Mouse (Mus musculus) intestine, embryonic 15.5 days (tissue): ENCODE results near the gene Rab34. TPM values are rescaled to one million over a fixed set of nuclear protein-coding genes. Genes with fewer than 3 reads are reported as not detected.

ENCODE experiments used
- ATAC-seq: fragments of 200-750 bp; cut with Nextera tagmentation; 2 replicates; pipeline ENCODE4 v1.8.0; 2017; ENCODE audit warnings: moderate TSS enrichment, moderate library complexity
- H3K27ac ChIP-seq: fragments of 300-500 bp; sonication (generic); 2 replicates; pipeline ENCODE4 v1.5.1; 2015; ENCODE audit warnings: mild to moderate bottlenecking, inconsistent platforms
- H3K27me3 ChIP-seq: fragments of 300-500 bp; sonication (generic); replicated peaks from 2 replicates; pipeline ENCODE4 v1.6.1; 2015; ENCODE audit warnings: inconsistent platforms
- H3K36me3 ChIP-seq: fragments of 300-500 bp; sonication (generic); 2 replicates; pipeline ENCODE4 v1.6.1; 2015; ENCODE audit warnings: inconsistent platforms
- H3K4me1 ChIP-seq: fragments of 300-500 bp; sonication (generic); replicated peaks from 2 replicates; pipeline ENCODE4 v1.6.1; 2015; ENCODE audit warnings: inconsistent platforms
- H3K4me2 ChIP-seq: fragments of 300-500 bp; sonication (generic); replicated peaks from 2 replicates; pipeline ENCODE4 v1.6.1; 2015; ENCODE audit warnings: mild to moderate bottlenecking, inconsistent platforms
- H3K4me3 ChIP-seq: fragments of 300-500 bp; sonication (generic); replicated peaks from 2 replicates; pipeline ENCODE4 v1.5.1; 2015; ENCODE audit warnings: inconsistent platforms
- H3K9ac ChIP-seq: fragments of 300-500 bp; sonication (generic); 2 replicates; pipeline ENCODE4 v1.6.1; 2015; ENCODE audit warnings: inconsistent platforms
- H3K9me3 ChIP-seq: fragments of 300-500 bp; sonication (generic); 2 replicates; pipeline ENCODE4 v1.6.1; 2016; ENCODE audit warnings: inconsistent platforms
- WGBS: fragments of 180-500 bp; shearing (Covaris S2); methylation state at CpG from one replicate; pipeline ENCODE4 v1.1.7; 2015; 5-methylcytosine and 5-hydroxymethylcytosine counted together
- polyA plus RNA-seq: library from polyadenylated mRNA; unstranded; fragments of >200 nt; fragmentation: Nextera tagmentation; extraction: Ambion mirVana; gene quantifications from 2 replicates; pipeline ENCODE4 v1.2.1, GENCODE M21; 2015

Gene Rab34
- polyA plus RNA-seq, 1 experiment from 2014 or later = 91.4 TPM

DNA sequence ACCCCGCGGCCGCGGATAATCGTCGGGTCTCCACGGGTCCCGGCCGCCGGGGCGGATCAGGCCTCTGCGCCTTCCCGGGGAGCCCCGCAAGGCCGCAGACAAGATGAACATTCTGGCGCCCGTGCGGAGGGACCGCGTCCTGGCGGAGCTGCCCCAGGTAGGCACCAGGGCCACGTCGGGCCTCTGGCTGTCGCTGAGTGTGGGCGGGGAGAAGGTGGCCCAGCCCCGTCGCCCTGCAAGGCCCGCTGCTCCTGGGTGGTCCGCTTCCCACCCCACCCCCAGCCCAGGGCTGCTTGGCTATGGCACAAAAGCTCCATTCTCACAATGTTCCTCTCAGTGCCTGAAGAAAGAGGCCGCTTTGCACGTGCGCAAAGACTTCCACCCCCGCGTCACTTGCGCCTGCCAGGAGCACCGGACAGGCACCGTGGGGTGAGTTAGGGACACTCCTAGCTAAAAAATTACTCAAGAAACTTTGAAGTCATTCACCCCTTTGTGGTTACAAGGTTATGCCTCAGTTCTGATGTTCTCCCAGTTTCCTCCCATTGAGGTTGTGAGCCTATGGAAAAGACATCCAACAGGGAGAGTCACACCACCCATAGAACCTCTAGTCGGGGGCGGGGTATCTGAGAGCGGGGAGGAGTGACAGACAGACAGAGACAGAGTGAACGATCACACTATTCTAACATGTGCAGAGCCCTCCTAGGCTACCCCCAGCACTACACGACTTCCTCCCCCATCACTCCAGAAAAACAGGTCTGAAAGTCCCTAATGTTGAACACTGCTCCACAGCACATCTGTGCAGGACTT is 1.2 kb downstream of the Rab34 start:
- WGBS = under 1% methylated on average over 42 of the region's 42 CpGs
- Histone ChIP-seq H3K27ac (peak overlapping the region; percentile 97), H3K4me1 (peaks cover 14% of the 10 kb centered on the region), H3K9me3 (no peaks in the 10 kb centered on the region), H3K4me3 (peak overlapping the region; percentile 69), H3K27me3 (no peaks in the 10 kb centered on the region), H3K4me2 (peak overlapping the region; percentile 72), H3K9ac (peak overlapping the region; percentile 70), H3K36me3 (peaks cover 14% of the 10 kb centered on the region; the same call in 1 of the 2 replicates)
- ATAC-seq = peak; percentile 82

DNA sequence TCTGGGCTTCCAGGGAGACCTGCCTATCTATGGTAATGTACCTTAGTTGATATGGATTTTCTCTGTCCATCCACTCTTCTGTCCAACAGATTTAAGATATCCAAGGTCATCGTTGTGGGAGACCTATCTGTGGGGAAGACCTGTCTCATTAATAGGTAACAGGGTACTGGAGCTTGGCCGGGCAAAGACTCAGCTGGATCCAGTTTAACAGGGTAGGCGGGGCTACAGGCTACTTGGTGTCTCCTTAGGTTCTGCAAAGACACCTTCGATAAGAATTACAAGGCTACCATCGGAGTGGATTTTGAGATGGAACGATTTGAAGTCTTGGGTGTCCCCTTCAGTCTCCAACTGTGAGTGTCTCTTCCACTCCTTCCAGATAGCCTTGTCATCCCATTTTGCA is 1.8 kb downstream of the Rab34 start:
- H3K9me3 ChIP-seq = no peaks in the 10 kb centered on the region
- H3K36me3 ChIP-seq = peaks cover 14% of the 10 kb centered on the region; the same call in 1 of the 2 replicates
- peak overlapping the region; percentile 70; the same call in 1 of the 2 replicates for H3K9ac ChIP-seq
- H3K4me1 ChIP-seq = peaks cover 19% of the 10 kb centered on the region
- no peak for ATAC-seq
- peak overlapping the region; percentile 72 for H3K4me2 ChIP-seq
- peak overlapping the region; percentile 69 for H3K4me3 ChIP-seq
- no peaks in the 10 kb centered on the region for H3K27me3 ChIP-seq
- peak overlapping the region; percentile 97; the same call in 1 of the 2 replicates for H3K27ac ChIP-seq
- 50% methylated on average over 6 of the region's 6 CpGs for WGBS

DNA sequence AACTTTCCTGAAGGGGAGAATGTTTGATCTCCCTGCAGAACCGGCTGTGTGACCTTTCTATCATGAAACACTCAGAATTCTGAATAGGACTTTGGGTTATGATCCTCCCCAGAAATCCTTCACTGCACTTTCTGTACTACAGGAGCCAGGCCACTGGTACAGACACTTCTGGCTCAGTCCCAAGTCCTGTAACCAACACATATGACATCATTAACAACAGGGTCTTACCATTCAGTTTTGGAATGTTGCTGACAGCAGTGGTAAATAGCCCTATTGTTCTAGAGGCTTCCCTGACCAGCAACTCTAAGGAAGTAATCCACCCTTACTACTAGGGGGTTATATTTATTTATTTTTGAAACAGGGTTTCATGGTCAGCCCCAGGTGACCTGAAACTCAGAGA is 4.9 kb downstream of the Rab34 start, which contains the start of gene Proca1:
Proca1 (plus strand) TSS at position 280 of the 400 bp plus-strand sequence.
- Histone ChIP-seq H3K9ac (no peak within 1 kb of the TSS), H3K36me3 (peaks cover 14% of the 10 kb centered on the region; the same call in 1 of the 2 replicates), H3K27me3 (no peaks in the 10 kb centered on the region), H3K4me3 (peak within 1 kb of the TSS; percentile 50; the same call in 1 of the 2 replicates), H3K4me2 (peak within 1 kb of the TSS; percentile 67), H3K27ac (no peak within 1 kb of the TSS), H3K9me3 (no peaks in the 10 kb centered on the region), H3K4me1 (peaks cover 22% of the 10 kb centered on the region)
- 50% methylated on average over 1 of the region's 1 CpGs for WGBS
- no peak for ATAC-seq

DNA sequence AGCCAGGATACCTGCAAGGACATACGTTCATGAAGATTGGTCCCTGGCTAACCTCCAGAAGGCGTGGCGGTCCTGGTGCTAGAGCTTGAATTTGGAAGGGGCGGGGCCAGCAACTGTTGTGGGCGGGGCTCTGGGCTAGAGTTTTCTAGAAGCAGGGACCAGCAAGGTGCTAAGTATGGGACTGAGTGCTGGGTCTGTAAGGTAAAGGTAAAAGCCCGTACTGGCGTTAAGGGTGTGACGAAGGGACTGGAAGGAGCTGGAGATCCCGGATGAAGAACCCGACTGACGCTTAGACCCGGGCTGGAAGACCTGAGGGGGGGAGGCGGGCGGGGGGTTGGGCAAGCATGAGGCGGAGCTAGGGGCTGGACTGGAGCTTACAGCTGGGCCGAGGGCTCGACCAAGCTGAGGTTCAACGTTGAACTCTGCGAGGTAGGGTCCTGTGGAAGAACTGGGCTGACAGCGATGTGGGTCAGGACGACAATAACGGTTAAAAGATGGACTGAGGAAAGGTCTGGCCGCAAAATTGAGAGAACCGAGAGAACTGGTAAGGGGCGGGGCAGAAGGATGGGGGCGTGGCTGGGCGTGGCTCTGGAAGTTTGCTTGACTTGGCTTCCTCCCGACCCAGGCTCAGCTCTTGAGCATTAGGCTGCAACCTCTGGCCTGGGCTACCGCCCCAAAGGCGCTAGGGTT is 6.3 kb downstream of the Rab34 start:
- Histone ChIP-seq H3K9ac (peak overlapping the region; percentile 38), H3K4me3 (peak overlapping the region; percentile 50), H3K4me1 (peaks cover 19% of the 10 kb centered on the region), H3K36me3 (peaks cover 14% of the 10 kb centered on the region; the same call in 1 of the 2 replicates), H3K9me3 (no peaks in the 10 kb centered on the region), H3K4me2 (peak overlapping the region; percentile 67), H3K27ac (no peak overlapping the region; the same call in 1 of the 2 replicates), H3K27me3 (no peaks in the 10 kb centered on the region)
- ATAC-seq = peak; percentile 86
- 4% methylated on average over 30 of the region's 30 CpGs for WGBS

DNA sequence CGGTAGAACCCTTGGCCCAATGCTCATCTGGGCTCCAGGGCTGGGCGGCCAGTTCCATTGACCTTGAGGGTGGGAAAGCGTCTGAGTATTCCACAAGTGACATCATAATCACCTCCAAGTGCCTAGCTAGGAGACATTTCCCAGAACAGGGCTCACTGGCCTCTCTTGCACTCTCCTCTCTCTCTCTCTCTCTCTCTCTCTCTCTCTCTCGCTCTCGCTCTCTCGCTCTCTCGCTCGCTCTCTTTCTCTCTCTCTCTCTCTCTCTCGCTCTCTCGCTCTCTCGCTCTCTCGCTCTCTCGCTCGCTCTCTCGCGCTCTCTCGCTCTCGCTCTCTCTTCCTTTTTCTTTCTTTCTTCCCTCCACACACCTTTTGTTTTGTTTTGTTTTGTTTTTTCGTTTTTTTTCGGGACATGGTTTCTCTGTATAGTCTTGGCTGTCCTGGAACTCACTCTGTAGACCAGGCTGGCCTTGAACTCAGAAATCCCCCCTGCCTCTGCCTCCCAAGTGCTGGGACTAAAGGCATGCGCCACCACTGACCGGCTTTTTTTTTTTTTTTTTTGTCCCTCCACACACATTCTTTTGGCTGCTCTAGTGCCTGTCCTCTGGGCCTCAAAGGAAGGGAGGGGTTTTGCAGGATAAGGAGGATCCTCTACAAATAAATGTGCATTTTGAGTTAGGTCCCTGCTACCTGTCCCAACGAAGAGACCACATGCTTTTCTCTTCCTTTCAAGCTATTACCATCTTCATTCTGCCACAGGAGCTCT is 7.1 kb downstream of the Rab34 start:
- H3K9me3 ChIP-seq = no peaks in the 10 kb centered on the region
- H3K36me3 ChIP-seq = peaks cover 14% of the 10 kb centered on the region; the same call in 1 of the 2 replicates
- peak overlapping the region; percentile 67 for H3K4me2 ChIP-seq
- WGBS = 54% methylated on average over 23 of the region's 23 CpGs
- H3K4me1 ChIP-seq = peaks cover 14% of the 10 kb centered on the region
- peak overlapping the region; percentile 38 for H3K9ac ChIP-seq
- ATAC-seq = no peak; the same call in 1 of the 2 replicates
- no peak overlapping the region; the same call in 1 of the 2 replicates for H3K27ac ChIP-seq
- H3K27me3 ChIP-seq = no peaks in the 10 kb centered on the region
- peak overlapping the region; percentile 50 for H3K4me3 ChIP-seq

DNA sequence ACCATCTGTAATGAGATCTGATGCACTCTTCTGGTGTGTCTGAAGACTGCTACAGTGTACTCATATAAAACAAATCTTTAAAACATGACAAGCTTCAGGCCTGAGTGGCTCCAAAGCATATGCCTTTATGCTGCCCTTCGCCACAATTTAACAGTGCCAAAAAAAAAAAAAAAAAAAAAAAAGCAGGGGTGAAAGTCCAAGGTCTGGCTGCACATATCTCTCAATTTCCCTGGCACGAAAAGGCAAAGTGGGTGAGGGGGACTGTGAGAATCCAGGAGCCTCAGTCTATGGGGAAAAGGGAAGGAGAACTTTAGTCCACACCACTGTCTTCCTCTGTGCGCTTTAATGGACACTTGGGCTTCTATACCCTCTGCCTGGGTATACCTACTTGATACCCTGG is 14.1 kb downstream of the Rab34 start:
- peaks cover 15% of the 10 kb centered on the region; the same call in 1 of the 2 replicates for H3K4me1 ChIP-seq
- ATAC-seq = no peak
- WGBS = 76% methylated on average over 3 of the region's 3 CpGs
- H3K4me2 ChIP-seq = no peak overlapping the region
- H3K27me3 ChIP-seq = no peaks in the 10 kb centered on the region
- H3K27ac ChIP-seq = no peak overlapping the region
- H3K9ac ChIP-seq = no peak overlapping the region
- no peak overlapping the region for H3K4me3 ChIP-seq
- H3K9me3 ChIP-seq = no peaks in the 10 kb centered on the region
- H3K36me3 ChIP-seq = peaks cover 22% of the 10 kb centered on the region

DNA sequence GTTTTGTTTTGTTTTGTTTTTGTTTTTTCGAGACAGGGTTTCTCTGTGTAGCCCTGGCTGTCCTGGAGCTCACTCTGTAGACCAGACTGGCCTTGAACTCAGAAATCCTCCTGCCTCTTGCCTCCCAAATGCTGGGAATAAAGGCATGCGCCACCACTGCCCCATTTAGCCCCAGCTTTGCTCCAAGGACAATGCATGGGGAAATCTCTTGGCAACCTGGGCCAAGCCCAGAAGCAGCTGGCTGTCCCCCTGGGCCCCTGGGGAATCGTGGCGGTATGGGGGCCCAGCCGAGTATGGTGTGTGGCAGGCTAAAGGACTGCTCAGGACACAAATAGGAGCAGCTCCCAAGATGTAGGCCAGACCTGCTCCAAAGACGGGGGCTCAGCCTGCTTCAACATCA is 16.1 kb downstream of the Rab34 start:
- H3K36me3 ChIP-seq = peaks cover 40% of the 10 kb centered on the region
- H3K27ac ChIP-seq = no peak overlapping the region
- 88% methylated on average over 6 of the region's 6 CpGs for WGBS
- H3K27me3 ChIP-seq = no peaks in the 10 kb centered on the region
- no peak overlapping the region for H3K4me2 ChIP-seq
- H3K9ac ChIP-seq = no peak overlapping the region
- H3K9me3 ChIP-seq = no peaks in the 10 kb centered on the region
- no peak for ATAC-seq
- peaks cover 15% of the 10 kb centered on the region; the same call in 1 of the 2 replicates for H3K4me1 ChIP-seq
- H3K4me3 ChIP-seq = no peak overlapping the region

DNA sequence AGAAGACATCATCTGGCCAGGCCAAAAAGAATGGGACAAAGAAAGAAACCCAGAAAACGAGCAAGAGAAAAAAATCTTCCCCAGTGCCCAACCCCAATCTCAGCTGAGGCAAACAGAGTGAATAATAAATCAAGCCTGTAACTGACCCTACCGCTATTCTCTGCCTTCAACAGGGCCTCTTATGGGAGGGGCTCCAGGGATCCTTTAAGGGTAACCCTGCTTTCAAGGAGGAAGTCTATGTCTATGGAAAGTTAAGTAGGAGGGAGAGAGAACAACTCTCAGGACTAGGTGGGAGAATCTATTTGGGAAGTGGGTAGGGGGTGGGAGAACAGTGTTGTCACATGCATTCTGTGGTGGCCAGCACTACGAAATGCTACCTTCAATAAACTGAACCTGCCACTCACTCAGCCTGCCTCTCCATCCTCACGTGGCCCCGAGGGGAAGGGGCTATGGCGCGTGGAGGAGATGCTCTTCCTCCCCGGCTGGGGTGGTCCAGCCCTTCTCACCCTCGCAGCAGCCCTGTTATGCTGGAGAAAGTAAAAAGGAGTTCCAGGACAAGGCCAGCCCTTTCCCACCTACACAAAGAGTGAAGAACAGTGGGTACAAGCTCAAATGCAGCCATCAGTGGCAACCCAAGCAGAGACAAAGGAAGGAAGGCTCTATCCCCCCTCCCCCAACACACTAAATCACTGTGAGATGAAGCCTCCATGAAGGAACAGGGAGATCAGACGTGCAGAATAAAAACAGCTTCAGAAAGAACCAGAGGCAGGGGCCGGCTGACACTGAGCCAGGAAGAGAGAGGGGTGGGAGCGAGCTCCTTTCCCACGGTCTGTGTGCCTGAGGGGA is 17.4 kb downstream of the Rab34 start:
- Histone ChIP-seq H3K4me3 (no peak overlapping the region), H3K27me3 (no peaks in the 10 kb centered on the region), H3K4me2 (no peak overlapping the region), H3K9me3 (no peaks in the 10 kb centered on the region), H3K4me1 (peaks cover 15% of the 10 kb centered on the region; the same call in 1 of the 2 replicates), H3K9ac (no peak overlapping the region), H3K27ac (no peak overlapping the region), H3K36me3 (peaks cover 48% of the 10 kb centered on the region)
- WGBS = 58% methylated on average over 13 of the region's 13 CpGs
- peak; percentile 30; the same call in 1 of the 2 replicates for ATAC-seq

DNA sequence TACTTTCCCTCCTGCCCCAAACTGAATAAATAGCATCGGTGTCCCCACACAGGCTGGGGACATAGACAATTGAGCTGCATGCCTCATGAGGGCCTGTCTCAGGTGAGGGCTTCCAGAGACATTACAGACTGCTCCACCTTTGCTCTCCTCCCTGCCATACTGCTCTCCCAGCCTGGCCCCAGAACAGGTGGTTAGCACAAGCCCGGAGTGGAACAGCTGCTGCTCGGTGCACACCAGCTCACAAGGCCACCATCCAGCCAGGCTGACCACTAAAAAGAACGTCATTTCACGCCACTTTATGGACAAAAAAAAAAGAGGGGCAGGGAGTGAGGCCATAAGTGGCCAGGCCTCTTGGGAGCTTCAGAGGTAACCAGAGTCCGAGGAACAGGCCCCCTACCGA is 19.0 kb downstream of the Rab34 start:
- ATAC-seq = no peak
- Histone ChIP-seq H3K4me1 (peaks cover 15% of the 10 kb centered on the region; the same call in 1 of the 2 replicates), H3K4me2 (no peak overlapping the region), H3K4me3 (no peak overlapping the region), H3K36me3 (peaks cover 52% of the 10 kb centered on the region), H3K27ac (no peak overlapping the region), H3K27me3 (no peaks in the 10 kb centered on the region), H3K9ac (no peak overlapping the region), H3K9me3 (no peaks in the 10 kb centered on the region)
- WGBS = 88% methylated on average over 7 of the region's 7 CpGs

DNA sequence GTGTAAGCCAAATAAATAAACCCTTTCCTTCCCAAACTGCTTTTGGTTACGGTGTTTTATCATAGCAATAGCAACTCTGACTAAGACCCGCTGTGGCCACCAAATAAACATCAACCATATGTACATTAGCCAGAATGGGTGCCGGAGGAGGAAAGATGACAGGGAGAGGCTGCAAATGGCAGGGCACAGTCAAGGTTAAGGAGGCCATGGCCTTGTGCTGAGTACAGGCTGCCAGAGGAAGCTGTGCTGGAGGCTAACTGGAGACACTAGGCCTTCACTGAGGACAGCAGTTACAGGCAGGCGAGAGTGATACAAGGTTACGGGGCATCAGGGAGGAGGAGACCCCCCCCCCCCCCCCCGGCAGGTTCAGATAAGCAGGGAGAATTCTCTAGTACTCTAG is 21.7 kb downstream of the Rab34 start:
- no peak overlapping the region for H3K9ac ChIP-seq
- no peak overlapping the region for H3K4me3 ChIP-seq
- no peak for ATAC-seq
- H3K4me1 ChIP-seq = peaks cover 9% of the 10 kb centered on the region; the same call in 1 of the 2 replicates
- no peaks in the 10 kb centered on the region for H3K9me3 ChIP-seq
- H3K36me3 ChIP-seq = peaks cover 68% of the 10 kb centered on the region
- H3K4me2 ChIP-seq = no peak overlapping the region
- H3K27me3 ChIP-seq = no peaks in the 10 kb centered on the region
- H3K27ac ChIP-seq = no peak overlapping the region
- 85% methylated on average over 6 of the region's 6 CpGs for WGBS

DNA sequence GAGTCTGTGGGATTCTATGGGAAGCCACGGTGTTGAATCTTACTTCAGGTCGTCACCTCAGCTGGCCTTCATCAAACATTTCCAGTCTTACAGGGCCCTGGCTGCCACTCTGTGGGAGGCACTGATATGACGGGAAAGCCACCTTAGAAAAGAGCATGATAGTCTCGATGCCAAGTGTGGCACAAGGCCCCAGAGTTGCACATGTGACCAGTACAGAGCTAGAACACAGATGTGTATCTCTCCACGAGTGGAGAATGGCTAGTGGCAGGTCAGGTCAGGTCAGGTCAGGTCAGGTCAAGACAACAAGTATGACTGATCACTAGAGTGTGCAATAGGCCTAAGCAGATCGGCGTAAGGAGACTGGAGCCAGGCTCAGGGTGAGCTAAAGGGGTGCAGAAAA is 22.4 kb downstream of the Rab34 start:
- Histone ChIP-seq H3K4me1 (peaks cover 6% of the 10 kb centered on the region; the same call in 1 of the 2 replicates), H3K9ac (no peak overlapping the region), H3K27ac (no peak overlapping the region), H3K9me3 (no peaks in the 10 kb centered on the region), H3K36me3 (peaks cover 71% of the 10 kb centered on the region), H3K4me3 (no peak overlapping the region), H3K27me3 (no peaks in the 10 kb centered on the region), H3K4me2 (no peak overlapping the region)
- ATAC-seq = no peak
- 62% methylated on average over 7 of the region's 7 CpGs for WGBS
